Mouse (Mus musculus): ENCODE measurements around the gene Adamts12. TPM values are rescaled to one million over a fixed set of nuclear protein-coding genes. Genes with fewer than 3 reads are reported as not detected.

Adamts12 gene
- polyA plus RNA-seq, 1 experiment = 0.35 TPM

DNA sequence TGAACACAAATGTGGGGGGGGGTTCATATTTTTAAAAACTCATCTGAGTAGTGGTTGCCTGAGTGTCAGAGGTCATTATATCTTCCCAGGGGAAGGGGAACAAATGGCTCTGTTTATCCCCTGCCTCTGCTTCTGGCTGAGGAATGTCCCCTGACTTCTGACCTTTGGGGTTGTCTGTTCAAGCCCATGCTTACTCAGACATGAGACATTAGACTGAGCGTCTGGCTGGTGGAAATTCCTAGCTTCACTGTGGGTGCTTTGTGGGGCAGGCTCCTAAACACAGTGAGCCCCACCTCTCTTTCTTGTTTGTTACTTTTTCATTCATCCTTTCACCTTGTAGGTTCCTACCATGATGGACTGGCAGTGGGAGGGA lies 20.4 kb downstream of the Adamts12 start:
- no peak for DNase-seq
- TF ChIP-seq CTCF (IDR thresholded peaks at IDR 0.05; ENCODE audit: borderline replicate concordance, control insufficient read depth, extremely low read depth, insufficient read depth, low read length, poor library complexity) (no peak), POLR2A (IDR thresholded peaks at IDR 0.05; ENCODE audit: control insufficient read depth, extremely low read depth, insufficient read depth, low read length, poor library complexity) (no peak)
- WGBS = 78% methylated on average over 1 of the region's 1 CpGs
- Histone ChIP-seq H3K27ac (ENCODE audit: control insufficient read depth, insufficient read depth, low read length) (no peak overlapping the region), H3K27me3 (ENCODE audit: control insufficient read depth, insufficient read depth, low read length) (no peaks in the 10 kb centered on the region), H3K4me1 (replicated peaks; ENCODE audit: control insufficient read depth, insufficient read depth, low read length) (no peaks in the 10 kb centered on the region), H3K36me3 (ENCODE audit: control insufficient read depth, insufficient read depth, low read length) (no peaks in the 10 kb centered on the region), H3K4me3 (ENCODE audit: control insufficient read depth, insufficient read depth, low read length) (no peak overlapping the region)

DNA sequence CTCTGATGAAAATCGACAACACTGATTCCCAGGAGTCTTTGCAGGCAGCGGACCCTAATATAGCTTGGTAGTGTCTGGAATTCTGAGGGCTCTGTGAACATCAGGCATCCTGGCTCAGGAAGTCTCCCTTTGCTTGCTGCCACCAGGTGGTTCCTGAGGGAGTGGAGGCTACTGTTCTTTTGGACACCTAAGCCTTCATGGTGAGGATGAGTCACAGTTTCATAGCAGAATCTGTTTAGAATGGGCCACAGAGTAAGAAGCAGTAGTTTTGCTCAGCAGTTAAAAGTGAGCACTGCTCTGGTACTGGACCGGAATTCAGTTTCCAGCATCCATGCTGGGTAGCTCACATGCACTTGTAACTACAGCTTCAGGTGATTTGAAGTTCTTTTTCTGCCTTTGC lies 24.9 kb downstream of the Adamts12 start:
- H3K27ac ChIP-seq (ENCODE audit: control insufficient read depth, insufficient read depth, low read length) = no peak overlapping the region
- DNase-seq = no peak
- H3K36me3 ChIP-seq (ENCODE audit: control insufficient read depth, insufficient read depth, low read length) = no peaks in the 10 kb centered on the region
- TF ChIP-seq CTCF (IDR thresholded peaks at IDR 0.05; ENCODE audit: borderline replicate concordance, control insufficient read depth, extremely low read depth, insufficient read depth, low read length, poor library complexity) (no peak), POLR2A (IDR thresholded peaks at IDR 0.05; ENCODE audit: control insufficient read depth, extremely low read depth, insufficient read depth, low read length, poor library complexity) (no peak)
- 93% methylated on average over 3 of the region's 3 CpGs for WGBS
- no peaks in the 10 kb centered on the region for H3K4me1 ChIP-seq (replicated peaks; ENCODE audit: control insufficient read depth, insufficient read depth, low read length)
- H3K4me3 ChIP-seq (ENCODE audit: control insufficient read depth, insufficient read depth, low read length) = no peak overlapping the region
- H3K27me3 ChIP-seq (ENCODE audit: control insufficient read depth, insufficient read depth, low read length) = no peaks in the 10 kb centered on the region

DNA sequence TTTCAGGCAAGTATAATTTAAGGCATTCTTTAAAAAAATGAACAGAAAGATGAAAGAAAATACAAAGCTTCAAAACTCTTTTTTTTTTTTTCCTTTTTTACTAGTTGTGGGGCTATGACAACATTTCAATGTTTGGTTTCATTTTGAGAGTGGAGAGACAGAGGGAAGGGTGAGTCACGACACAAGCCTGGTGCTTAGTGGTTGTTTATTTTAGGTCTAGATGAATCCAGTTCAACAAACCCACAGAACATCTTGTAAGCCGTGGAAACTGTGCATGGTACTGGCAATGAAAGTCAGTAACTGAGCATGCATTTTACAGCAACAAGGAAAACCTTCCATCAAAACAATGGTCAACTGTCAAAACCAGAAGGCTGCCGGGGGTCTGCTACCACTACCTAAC lies 31.0 kb downstream of the Adamts12 start:
- no peaks in the 10 kb centered on the region for H3K27me3 ChIP-seq (ENCODE audit: control insufficient read depth, insufficient read depth, low read length)
- no peak for TF ChIP-seq CTCF (IDR thresholded peaks at IDR 0.05; ENCODE audit: borderline replicate concordance, control insufficient read depth, extremely low read depth, insufficient read depth, low read length, poor library complexity)
- TF ChIP-seq POLR2A (IDR thresholded peaks at IDR 0.05; ENCODE audit: control insufficient read depth, extremely low read depth, insufficient read depth, low read length, poor library complexity) = no peak
- H3K4me1 ChIP-seq (replicated peaks; ENCODE audit: control insufficient read depth, insufficient read depth, low read length) = no peaks in the 10 kb centered on the region
- H3K27ac ChIP-seq (ENCODE audit: control insufficient read depth, insufficient read depth, low read length) = no peak overlapping the region
- DNase-seq = no peak
- no peak overlapping the region for H3K4me3 ChIP-seq (ENCODE audit: control insufficient read depth, insufficient read depth, low read length)
- 83% methylated on average over 3 of the region's 3 CpGs for WGBS
- no peaks in the 10 kb centered on the region for H3K36me3 ChIP-seq (ENCODE audit: control insufficient read depth, insufficient read depth, low read length)

DNA sequence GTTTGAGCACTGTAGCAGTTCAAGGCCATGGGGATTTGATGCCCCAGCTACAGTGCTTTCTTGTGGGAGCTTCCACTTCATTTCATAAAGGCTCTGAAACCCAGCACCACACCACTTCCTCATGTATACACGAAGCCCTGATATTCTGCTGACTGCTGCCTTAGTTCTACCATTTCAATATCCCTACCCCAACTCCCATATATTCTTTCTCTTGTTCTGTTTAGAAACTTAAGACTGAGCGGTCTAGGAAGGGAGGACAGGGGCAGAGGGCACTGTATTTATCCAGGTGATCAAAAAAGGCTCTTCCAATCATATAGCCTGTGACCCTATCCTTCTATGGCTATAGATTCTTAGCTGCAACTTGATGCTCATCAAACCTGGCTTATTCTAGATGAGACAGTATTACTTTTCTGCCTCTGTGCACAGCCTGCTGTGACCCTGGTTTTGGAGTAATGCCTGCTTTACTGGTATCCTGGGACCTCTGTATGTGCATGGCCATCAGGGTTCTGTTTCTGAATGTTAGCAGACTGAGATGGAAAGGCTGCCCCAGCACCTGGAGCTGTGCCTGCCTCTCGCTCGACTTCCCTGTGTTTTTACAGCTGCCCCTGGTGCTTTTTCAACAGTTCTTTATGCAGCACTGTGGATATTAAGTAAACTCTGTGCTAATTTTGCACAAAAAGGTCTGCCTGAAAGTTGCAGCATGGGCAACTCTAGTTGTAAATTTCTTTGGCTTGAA lies 33.5 kb downstream of the Adamts12 start:
- H3K36me3 ChIP-seq (ENCODE audit: control insufficient read depth, insufficient read depth, low read length) = no peaks in the 10 kb centered on the region
- no peak overlapping the region for H3K27ac ChIP-seq (ENCODE audit: control insufficient read depth, insufficient read depth, low read length)
- no peak overlapping the region for H3K4me3 ChIP-seq (ENCODE audit: control insufficient read depth, insufficient read depth, low read length)
- DNase-seq = no peak
- no peaks in the 10 kb centered on the region for H3K27me3 ChIP-seq (ENCODE audit: control insufficient read depth, insufficient read depth, low read length)
- no peaks in the 10 kb centered on the region for H3K4me1 ChIP-seq (replicated peaks; ENCODE audit: control insufficient read depth, insufficient read depth, low read length)
- no peak for TF ChIP-seq CTCF (IDR thresholded peaks at IDR 0.05; ENCODE audit: borderline replicate concordance, control insufficient read depth, extremely low read depth, insufficient read depth, low read length, poor library complexity)
- no peak for TF ChIP-seq POLR2A (IDR thresholded peaks at IDR 0.05; ENCODE audit: control insufficient read depth, extremely low read depth, insufficient read depth, low read length, poor library complexity)
- 73% methylated on average over 4 of the region's 4 CpGs for WGBS

DNA sequence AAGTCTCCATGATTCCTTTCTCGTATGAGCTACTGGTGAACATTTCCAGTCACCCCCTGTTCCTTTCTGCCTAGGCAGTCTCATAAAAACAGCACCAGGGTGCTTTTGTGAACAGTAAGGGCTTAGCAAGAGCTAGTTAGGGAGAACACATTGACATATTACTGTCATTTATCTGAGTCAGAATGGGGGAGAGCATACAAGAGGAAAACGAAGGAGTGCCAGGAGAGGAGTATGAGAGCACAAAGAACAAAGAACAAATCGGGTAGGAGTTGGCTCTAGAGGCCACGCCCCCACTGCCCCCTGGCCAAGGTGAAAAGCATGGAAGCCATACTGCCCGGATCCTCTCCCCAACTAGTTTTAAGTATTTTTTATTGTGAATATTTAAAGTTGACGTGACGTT lies 34.4 kb downstream of the Adamts12 start:
- Histone ChIP-seq H3K27me3 (ENCODE audit: control insufficient read depth, insufficient read depth, low read length) (no peaks in the 10 kb centered on the region), H3K36me3 (ENCODE audit: control insufficient read depth, insufficient read depth, low read length) (no peaks in the 10 kb centered on the region), H3K27ac (ENCODE audit: control insufficient read depth, insufficient read depth, low read length) (no peak overlapping the region), H3K4me3 (ENCODE audit: control insufficient read depth, insufficient read depth, low read length) (no peak overlapping the region), H3K4me1 (replicated peaks; ENCODE audit: control insufficient read depth, insufficient read depth, low read length) (no peaks in the 10 kb centered on the region)
- WGBS = 91% methylated on average over 7 of the region's 7 CpGs
- TF ChIP-seq CTCF (IDR thresholded peaks at IDR 0.05; ENCODE audit: borderline replicate concordance, control insufficient read depth, extremely low read depth, insufficient read depth, low read length, poor library complexity) (no peak), POLR2A (IDR thresholded peaks at IDR 0.05; ENCODE audit: control insufficient read depth, extremely low read depth, insufficient read depth, low read length, poor library complexity) (no peak)
- no peak for DNase-seq

DNA sequence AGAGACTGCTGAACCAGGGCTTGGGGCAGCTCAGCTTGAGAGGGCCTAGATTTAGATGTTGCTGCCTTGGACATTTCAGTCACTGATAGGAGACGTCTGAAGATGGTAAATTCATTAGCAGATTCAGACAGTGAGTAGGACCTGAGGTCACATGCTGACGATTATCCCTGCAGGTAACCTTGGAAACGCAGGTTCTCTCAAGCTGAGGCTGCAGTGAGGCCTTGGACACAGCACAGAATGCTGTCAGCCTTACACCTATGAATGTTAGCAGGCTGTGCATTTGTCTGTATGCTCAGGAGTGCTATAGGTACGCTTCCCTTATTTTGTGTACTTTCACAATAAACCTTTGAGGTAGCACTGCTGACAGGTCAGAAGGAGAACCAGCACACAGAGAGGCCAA lies 36.3 kb downstream of the Adamts12 start:
- Histone ChIP-seq H3K27me3 (ENCODE audit: control insufficient read depth, insufficient read depth, low read length) (no peaks in the 10 kb centered on the region), H3K4me3 (ENCODE audit: control insufficient read depth, insufficient read depth, low read length) (no peak overlapping the region), H3K36me3 (ENCODE audit: control insufficient read depth, insufficient read depth, low read length) (no peaks in the 10 kb centered on the region), H3K4me1 (replicated peaks; ENCODE audit: control insufficient read depth, insufficient read depth, low read length) (no peaks in the 10 kb centered on the region), H3K27ac (ENCODE audit: control insufficient read depth, insufficient read depth, low read length) (no peak overlapping the region)
- 93% methylated on average over 4 of the region's 4 CpGs for WGBS
- DNase-seq = no peak
- TF ChIP-seq CTCF (IDR thresholded peaks at IDR 0.05; ENCODE audit: borderline replicate concordance, control insufficient read depth, extremely low read depth, insufficient read depth, low read length, poor library complexity) (no peak), POLR2A (IDR thresholded peaks at IDR 0.05; ENCODE audit: control insufficient read depth, extremely low read depth, insufficient read depth, low read length, poor library complexity) (no peak)

DNA sequence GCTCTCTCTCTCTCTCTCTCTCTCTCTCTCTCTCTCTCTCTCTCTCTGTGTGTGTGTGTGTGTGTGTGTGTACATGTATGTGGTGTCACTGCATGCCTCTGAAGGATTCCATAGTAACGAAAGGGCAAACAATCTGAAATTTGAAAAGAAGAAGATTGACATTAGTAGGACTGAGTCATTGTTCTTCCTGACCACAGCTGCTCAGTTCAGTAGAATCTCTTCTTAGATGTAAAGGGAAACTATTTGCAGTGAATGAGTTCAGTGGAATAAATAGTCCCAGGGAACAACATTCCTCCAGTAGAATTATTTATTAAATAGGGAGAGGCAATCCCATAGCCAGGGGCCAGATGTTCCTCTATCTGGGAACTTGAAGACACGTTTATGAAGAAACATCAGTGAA lies 40.5 kb downstream of the Adamts12 start:
- no peak overlapping the region for H3K27ac ChIP-seq (ENCODE audit: control insufficient read depth, insufficient read depth, low read length)
- H3K36me3 ChIP-seq (ENCODE audit: control insufficient read depth, insufficient read depth, low read length) = no peaks in the 10 kb centered on the region
- DNase-seq = no peak
- WGBS = 83% methylated on average over 2 of the region's 2 CpGs
- no peaks in the 10 kb centered on the region for H3K4me1 ChIP-seq (replicated peaks; ENCODE audit: control insufficient read depth, insufficient read depth, low read length)
- TF ChIP-seq CTCF (IDR thresholded peaks at IDR 0.05; ENCODE audit: borderline replicate concordance, control insufficient read depth, extremely low read depth, insufficient read depth, low read length, poor library complexity) (no peak), POLR2A (IDR thresholded peaks at IDR 0.05; ENCODE audit: control insufficient read depth, extremely low read depth, insufficient read depth, low read length, poor library complexity) (no peak)
- H3K27me3 ChIP-seq (ENCODE audit: control insufficient read depth, insufficient read depth, low read length) = no peaks in the 10 kb centered on the region
- no peak overlapping the region for H3K4me3 ChIP-seq (ENCODE audit: control insufficient read depth, insufficient read depth, low read length)

Measured in thymus, adult 2 months (tissue).